Mouse (Mus musculus) natural killer cell, adult 2 months (primary cell): ENCODE measurements around the gene Cd276.

Experiments used
- DNase-seq, 2 experiments: peaks; one replicate each; pipeline ENCODE4 v3.0.0; 2022; ENCODE audit warnings: low spot score in 2 of 2

Cd276 gene

DNA sequence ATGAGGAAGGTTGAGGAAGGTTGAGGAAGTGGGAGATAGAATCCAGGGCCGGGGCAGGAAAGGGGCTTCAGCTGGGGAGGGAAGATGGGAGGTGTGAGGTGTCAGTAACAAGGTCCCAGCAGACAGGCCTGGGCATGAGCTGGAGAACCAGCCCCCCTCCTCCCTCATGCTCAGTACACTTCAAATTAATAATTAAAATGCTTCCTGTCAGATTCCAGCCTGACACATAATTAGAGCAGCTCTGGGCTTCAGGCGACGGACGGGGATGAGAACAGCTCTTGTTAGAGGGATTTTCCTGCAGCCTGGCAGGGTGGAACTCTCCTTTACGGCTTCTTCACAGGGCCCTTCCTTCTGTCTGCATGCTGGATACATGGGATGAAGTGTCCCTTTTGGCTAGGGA is 41.5 kb downstream of the Cd276 start:
- no peak for DNase-seq

DNA sequence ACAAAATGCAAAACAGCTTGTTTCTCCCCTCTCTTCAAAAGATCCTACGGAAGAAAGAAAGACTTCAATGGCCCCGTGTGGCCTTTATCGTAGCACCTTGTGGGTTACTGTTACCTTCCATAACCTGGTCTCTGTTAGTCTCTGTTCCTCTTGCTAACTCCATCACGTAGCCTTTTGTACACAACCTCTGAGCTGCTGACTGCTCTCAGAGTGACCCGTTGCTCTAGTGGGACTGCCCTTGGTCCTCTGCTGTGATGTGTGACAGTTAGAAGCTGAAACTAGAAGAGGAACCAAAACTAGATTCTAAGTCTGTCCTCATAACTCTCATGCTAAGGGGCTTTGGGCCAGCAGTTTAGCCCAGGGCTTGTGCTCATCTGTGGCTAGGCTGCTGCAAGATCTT is 44.8 kb downstream of the Cd276 start:
- DNase-seq: peak in 1 of 2 experiments; percentile 48

DNA sequence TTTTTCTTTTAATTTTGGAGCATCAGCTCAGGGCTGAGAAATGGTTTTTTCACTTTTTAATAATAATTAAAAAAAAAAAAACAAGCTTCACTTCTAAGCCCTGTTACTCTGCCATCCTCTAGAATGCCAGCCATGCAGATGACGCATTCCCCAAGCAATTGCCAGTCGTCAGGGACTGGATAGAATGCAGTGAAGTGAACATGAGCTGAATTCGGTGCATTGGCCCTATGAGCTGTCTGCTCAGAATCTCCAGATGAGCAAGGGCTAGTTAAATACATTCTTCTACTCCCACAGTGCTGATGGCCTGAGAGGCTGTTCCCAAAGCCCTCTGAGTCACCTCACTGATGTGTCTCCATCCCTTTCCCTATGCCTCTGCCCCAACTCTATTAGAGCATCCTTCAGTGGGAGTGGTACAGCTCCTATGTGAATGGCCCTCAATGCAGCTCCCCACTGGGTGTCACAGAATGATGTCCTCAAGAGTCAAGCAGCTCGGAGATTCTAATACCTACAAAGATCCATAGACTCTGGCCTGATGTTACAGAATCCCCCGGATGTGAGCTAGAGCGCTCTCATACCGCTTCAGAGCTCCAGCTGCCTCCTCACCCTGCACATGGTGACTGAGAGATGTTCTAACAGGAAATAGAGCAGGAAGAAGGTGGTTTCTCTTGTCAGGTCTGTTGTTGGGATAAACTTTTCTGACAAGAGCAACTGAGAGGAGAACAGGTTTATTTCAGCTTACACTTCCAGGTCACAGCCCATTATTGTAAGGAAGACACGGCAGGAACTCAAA is 47.8 kb downstream of the Cd276 start:
- no peak for DNase-seq

DNA sequence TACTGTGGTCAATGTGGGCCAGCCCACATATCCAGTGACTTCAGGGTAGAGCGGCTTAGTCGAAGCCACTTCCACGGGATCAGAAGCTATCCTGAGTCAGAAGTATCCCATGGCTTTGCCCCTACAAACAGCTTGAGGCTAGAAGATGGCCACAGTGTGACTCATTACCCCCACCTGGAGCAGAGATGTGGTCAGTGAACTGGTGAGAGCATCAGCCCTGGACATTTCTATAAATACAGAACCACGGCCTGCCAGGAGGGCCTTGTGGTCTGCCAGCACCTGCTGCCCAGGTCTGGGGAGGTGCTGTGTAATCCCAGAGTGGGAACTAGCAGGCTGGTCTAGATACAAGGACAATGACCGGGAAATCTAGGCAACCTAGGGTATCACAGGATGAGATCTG is 54.3 kb downstream of the Cd276 start:
- no peak for DNase-seq

DNA sequence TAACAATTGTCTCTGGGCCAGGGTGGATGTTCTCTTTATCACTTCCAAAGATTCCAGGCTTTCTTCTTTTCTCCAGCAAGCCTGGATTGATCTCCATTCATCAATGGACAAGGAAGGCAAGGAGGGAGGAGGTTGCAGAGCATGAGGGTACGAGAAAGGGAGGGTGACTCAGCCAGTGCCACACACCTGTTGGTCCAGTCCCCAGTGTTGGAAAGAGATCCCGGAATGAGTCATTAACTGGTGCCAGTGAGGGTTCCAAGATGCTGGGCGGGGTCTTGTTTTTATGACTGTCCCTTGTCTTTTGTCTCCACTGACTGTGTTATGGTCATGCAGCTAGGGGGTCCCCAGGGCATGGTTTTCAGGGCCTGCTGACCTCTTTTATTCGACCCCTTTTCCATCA is 57.3 kb downstream of the Cd276 start:
- DNase-seq: no peak

DNA sequence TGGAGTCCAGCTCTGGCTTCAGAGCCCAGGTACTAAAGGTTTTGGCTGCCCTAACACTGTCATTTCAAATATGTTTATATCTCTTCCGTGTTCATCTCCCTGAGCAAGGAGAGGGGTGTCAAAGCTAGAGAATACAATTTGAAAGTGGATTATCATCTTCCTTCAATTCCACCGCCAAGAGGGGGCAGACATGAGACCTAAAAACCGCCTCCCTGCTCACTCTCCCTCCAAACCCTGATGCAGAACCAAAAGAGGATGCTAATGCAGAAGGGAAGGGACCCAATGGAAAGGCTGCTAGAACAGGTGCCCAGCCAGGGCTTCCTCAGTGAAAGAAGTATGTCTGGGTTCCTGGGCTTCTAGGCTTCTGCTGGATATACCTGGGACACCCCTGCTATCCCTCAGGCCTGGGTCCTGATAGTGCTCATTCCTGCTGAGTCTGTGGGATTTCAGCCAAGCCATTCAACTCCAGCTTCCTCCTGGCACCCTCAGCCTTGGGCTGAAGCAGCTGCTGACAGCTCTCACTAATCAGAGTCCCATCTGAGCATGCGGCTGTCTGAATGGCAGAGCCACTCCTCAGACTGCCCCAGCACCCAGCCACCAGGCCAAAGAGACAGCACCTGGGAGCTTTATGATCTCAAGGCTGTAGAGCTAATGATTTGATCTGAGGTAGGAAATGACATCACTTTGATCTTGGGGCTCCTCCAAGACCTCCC is 58.6 kb downstream of the Cd276 start:
- no peak for DNase-seq

DNA sequence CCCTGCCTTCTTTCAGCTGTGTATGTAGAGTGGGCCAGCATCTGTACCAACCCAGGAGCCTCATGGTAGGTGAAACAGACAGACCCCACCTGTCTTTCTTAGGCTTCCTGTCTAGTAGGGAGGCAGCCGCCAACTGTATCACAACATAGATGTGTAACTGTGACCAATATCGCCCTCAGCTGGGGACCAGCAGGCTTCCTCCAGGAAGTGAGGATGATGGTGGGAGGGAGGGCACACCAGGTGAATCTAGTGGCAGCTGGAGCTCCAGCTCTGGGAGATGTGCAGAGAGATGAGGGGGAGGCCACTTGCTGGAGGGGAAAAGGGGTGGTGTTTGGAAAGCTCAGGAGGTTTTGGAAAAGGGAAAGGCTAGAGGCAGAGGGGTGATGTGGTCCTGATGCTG is 60.2 kb downstream of the Cd276 start:
- no peak for DNase-seq

DNA sequence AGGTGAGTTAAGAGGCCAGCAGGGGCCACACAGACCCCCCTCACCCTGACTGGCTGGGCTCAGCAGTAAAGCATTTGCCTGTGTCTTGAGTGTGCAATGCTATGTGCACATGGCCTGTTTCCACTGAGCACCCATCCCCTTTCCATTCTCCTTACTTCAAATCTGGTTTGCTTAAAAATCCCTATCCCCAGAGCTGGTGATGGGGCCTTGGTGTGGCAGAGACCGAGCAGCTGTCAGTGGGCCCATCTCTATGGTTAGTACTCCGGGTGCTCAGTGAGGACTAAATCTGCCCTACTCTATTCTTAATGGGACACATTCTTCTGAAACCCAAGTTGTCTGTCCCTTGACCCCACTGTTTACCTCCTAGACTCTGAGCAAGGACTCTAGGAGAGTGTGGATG is 64.8 kb downstream of the Cd276 start:
- no peak for DNase-seq

DNA sequence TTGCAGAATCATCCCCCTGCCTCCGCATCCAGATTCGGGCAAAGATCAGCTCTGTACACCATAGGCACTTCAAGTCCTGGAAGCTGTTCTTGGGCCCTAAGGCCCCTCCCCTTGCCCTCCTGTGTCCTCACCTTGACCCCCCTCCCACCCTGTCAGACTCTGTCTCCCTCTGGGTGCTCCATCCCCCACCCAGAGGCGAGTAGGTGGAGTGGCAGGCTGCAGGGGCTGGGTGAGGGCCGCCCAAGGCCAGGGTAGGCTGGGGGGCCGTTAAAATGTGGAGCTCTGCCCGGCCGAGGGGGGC is 65.4 kb downstream of the Cd276 start:
- no peak for DNase-seq

DNA sequence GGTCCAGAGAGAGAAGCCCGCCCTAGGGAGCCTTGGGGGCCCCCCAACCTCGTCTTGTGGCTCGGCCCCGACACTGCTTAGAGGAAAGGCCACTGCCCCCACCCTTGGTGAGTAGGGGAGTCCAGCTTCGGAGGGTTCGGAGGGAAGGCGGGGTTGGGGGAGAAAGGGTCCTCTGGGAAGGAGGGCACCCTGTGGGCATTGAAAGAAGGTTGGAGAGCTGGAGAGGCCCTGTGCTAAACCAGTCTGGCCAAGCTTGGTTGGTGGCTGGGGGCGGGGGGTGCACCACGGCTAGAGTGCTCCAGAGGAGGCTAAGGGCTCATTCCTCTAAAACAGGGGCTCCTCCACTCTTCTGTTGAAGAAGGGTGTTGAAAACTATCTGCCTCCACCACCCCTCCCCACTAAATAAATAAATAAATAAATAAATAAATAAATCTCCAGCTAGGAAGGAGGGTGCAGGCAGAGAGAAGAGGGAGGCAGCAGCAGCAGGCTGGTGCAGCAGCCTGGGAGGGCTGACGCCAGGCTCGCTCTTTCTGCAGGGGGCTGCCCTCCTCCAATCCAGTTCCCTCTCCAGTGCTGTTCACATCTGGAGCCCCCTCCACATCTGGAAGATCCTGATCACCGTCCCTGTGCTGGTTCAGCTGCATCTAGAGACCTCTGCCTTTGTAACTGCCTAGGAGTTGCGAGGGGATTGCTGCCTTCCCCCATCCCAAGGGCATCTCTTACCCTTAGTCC is 65.9 kb downstream of the Cd276 start:
- DNase-seq: no peak

DNA sequence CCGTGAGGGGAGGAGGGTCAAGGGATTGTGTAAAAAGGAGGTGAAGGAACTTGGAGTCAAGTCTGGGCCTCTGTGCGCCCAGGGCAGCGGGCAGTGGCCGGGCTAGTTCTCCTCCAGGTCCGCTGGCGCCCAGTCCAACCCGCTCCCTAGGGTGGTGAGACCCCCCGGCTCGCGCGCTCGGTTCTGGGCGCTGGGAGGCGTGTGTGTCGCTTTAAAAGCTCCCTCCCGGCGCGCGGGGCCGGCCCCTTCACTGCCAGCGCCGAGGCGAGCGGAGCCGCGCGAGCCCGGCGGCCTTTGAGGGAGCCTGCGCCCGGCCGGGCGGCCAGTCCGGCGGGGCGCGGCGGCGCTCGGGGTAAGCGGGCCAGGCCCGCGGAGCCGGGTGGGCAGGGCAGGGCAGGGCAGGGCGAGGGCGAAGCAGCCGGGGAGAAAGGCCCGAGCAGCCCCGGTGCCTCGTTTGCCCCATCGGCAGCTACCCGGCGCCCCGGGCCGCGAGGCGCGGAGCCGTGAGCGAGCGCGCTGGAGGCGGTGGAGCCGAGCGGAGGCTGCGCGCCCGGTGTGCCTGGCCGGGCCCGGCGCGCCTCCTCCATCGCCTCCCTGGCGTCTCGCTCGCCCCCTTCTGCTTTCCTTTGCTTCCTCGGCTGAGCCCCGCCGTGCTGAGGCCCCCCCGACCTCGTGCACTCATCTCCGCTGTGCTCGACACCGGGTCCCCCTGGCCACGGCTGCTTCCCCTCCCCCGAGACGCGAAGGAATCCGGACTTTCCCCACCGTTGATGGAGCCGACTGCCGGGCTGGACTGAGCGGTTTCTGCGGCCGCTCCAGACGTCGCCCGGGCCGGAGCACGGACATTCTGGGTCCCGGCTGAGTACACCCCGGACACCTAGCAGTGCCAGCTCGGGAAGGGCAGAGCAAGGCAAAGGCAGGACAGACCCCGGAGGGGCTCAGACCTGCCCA is 67.1 kb downstream of the Cd276 start, which contains the start of gene Insyn1:
Gene Insyn1 (plus strand): TSS at position 753 of the 951 bp plus-strand sequence.
- no peak for DNase-seq

DNA sequence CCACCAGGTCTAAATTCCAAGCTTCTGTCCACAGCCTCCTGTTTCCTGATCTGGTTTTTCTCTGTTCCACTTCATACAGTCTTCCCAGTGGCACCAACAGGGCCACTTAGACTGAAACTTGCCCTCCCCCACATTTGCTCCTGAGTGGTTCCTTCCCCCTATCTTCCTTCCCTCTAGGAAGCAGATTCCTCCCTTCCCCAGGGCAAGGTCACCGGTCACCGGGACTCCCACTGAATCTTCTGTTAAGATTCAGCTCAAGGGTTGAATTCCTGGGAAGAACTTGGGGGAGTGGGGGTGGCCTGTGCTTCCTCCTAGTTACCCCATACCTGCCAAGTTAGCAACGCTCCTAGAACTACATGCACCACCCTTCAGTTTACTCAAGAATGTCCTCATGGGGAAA is 68.2 kb downstream of the Cd276 start:
- no peak for DNase-seq
